Mouse (Mus musculus) intestine, embryonic 15.5 days (tissue): ENCODE measurements around the gene Pdf. TPM values are rescaled to one million over a fixed set of nuclear protein-coding genes. Genes with fewer than 3 reads are reported as not detected.
"Not testable (repeated sequence)": the region's sequence is repeated elsewhere in the genome, so short reads cannot be mapped to it uniquely, and the experiment has no call there.

Experiments
- ATAC-seq: fragments of 200-750 bp; cut with Nextera tagmentation; 2 replicates; pipeline ENCODE4 v1.8.0; 2017; ENCODE audit warnings: moderate TSS enrichment, moderate library complexity
- H3K27ac ChIP-seq: fragments of 300-500 bp; sonication (generic); 2 replicates; pipeline ENCODE4 v1.5.1; 2015; ENCODE audit warnings: mild to moderate bottlenecking, inconsistent platforms
- H3K27me3 ChIP-seq: fragments of 300-500 bp; sonication (generic); replicated peaks from 2 replicates; pipeline ENCODE4 v1.6.1; 2015; ENCODE audit warnings: inconsistent platforms
- H3K36me3 ChIP-seq: fragments of 300-500 bp; sonication (generic); 2 replicates; pipeline ENCODE4 v1.6.1; 2015; ENCODE audit warnings: inconsistent platforms
- H3K4me1 ChIP-seq: fragments of 300-500 bp; sonication (generic); replicated peaks from 2 replicates; pipeline ENCODE4 v1.6.1; 2015; ENCODE audit warnings: inconsistent platforms
- H3K4me2 ChIP-seq: fragments of 300-500 bp; sonication (generic); replicated peaks from 2 replicates; pipeline ENCODE4 v1.6.1; 2015; ENCODE audit warnings: mild to moderate bottlenecking, inconsistent platforms
- H3K4me3 ChIP-seq: fragments of 300-500 bp; sonication (generic); replicated peaks from 2 replicates; pipeline ENCODE4 v1.5.1; 2015; ENCODE audit warnings: inconsistent platforms
- H3K9ac ChIP-seq: fragments of 300-500 bp; sonication (generic); 2 replicates; pipeline ENCODE4 v1.6.1; 2015; ENCODE audit warnings: inconsistent platforms
- H3K9me3 ChIP-seq: fragments of 300-500 bp; sonication (generic); 2 replicates; pipeline ENCODE4 v1.6.1; 2016; ENCODE audit warnings: inconsistent platforms
- WGBS: fragments of 180-500 bp; shearing (Covaris S2); methylation state at CpG from one replicate; pipeline ENCODE4 v1.1.7; 2015; 5-methylcytosine and 5-hydroxymethylcytosine counted together
- polyA plus RNA-seq: library from polyadenylated mRNA; unstranded; fragments of >200 nt; fragmentation: Nextera tagmentation; extraction: Ambion mirVana; gene quantifications from 2 replicates; pipeline ENCODE4 v1.2.1, GENCODE M21; 2015

Pdf gene
- polyA plus RNA-seq, 1 experiment from 2014 or later: 52.5 TPM

GRCm38 (mm10) chr8:107031577-107032090, 16.8 kb downstream of the Pdf start:
- peak overlapping the region; percentile 99 for H3K9ac ChIP-seq
- WGBS: under 1% methylated on average over 40 of the region's 40 CpGs
- H3K4me2 ChIP-seq: peak overlapping the region; percentile 74
- ATAC-seq: no peak; the same call in 1 of the 2 replicates
- no peaks in the 10 kb centered on the region for H3K9me3 ChIP-seq
- H3K36me3 ChIP-seq: peaks cover 2% of the 10 kb centered on the region
- peaks cover 10% of the 10 kb centered on the region for H3K4me1 ChIP-seq
- H3K27ac ChIP-seq: peak overlapping the region; percentile 79
- peak overlapping the region; percentile 99 for H3K4me3 ChIP-seq
- H3K27me3 ChIP-seq: no peaks in the 10 kb centered on the region

GRCm38 (mm10) chr8:107030650-107031576, 17.5 kb downstream of the Pdf start, which contains the start of gene Vps4a:
TSS of gene Vps4a (plus strand) at chr8:107031222.
- peak within 1 kb of the TSS; percentile 79 for H3K27ac ChIP-seq
- peaks cover 10% of the 10 kb centered on the region for H3K4me1 ChIP-seq
- H3K4me3 ChIP-seq: peak within 1 kb of the TSS; percentile 99
- H3K27me3 ChIP-seq: no peaks in the 10 kb centered on the region
- WGBS: 4% methylated on average over 65 of the region's 66 CpGs
- H3K4me2 ChIP-seq: peak within 1 kb of the TSS; percentile 74
- no peaks in the 10 kb centered on the region for H3K9me3 ChIP-seq
- H3K9ac ChIP-seq: peak within 1 kb of the TSS; percentile 99
- no peaks in the 10 kb centered on the region for H3K36me3 ChIP-seq
- ATAC-seq: peak; percentile 97

- Histone ChIP-seq H3K27me3 (no peaks in the 10 kb centered on the region), H3K9ac (no peak overlapping the region), H3K9me3 (no peaks in the 10 kb centered on the region), H3K27ac (no peak overlapping the region), H3K4me3 (no peak overlapping the region), H3K4me2 (no peak overlapping the region), H3K36me3 (no peaks in the 10 kb centered on the region), H3K4me1 (peaks cover 10% of the 10 kb centered on the region)
- ATAC-seq: no peak
- 68% methylated on average over 5 of the region's 5 CpGs for WGBS
Measured at GRCm38 (mm10) chr8:107030058-107030457, 18.4 kb downstream of the Pdf start.

- Histone ChIP-seq H3K4me2 (no peak overlapping the region), H3K4me3 (no peak overlapping the region), H3K9me3 (no peaks in the 10 kb centered on the region), H3K36me3 (no peaks in the 10 kb centered on the region), H3K4me1 (peaks cover 10% of the 10 kb centered on the region), H3K27me3 (no peaks in the 10 kb centered on the region), H3K9ac (no peak overlapping the region), H3K27ac (no peak overlapping the region)
- ATAC-seq: no peak
- WGBS: 73% methylated on average over 3 of the region's 3 CpGs
Measured at GRCm38 (mm10) chr8:107029310-107029709, 19.1 kb downstream of the Pdf start.

GRCm38 (mm10) chr8:107023479-107023878, 24.9 kb downstream of the Pdf start:
- Histone ChIP-seq H3K27ac (no peak overlapping the region), H3K4me1 (no peaks in the 10 kb centered on the region)

GRCm38 (mm10) chr8:107014915-107015314, 33.5 kb downstream of the Pdf start:
- no peaks in the 10 kb centered on the region for H3K9me3 ChIP-seq
- 78% methylated on average over 1 of the region's 1 CpGs for WGBS
- no peak overlapping the region for H3K27ac ChIP-seq
- H3K4me2 ChIP-seq: no peak overlapping the region
- 0 out of 2 replicates have a peak, but pooled peaks cover 6% of the 10 kb centered on the region for H3K36me3 ChIP-seq
- H3K4me3 ChIP-seq: no peak overlapping the region
- no peaks in the 10 kb centered on the region for H3K27me3 ChIP-seq
- no peak for ATAC-seq
- no peak overlapping the region for H3K9ac ChIP-seq
- no peaks in the 10 kb centered on the region for H3K4me1 ChIP-seq

More at GRCm38 (mm10) chr8:107023479-107023878, 24.9 kb downstream of the Pdf start:
- ATAC-seq: no peak
- WGBS: 89% methylated on average over 8 of the region's 8 CpGs
- no peaks in the 10 kb centered on the region for H3K27me3 ChIP-seq
- no peak overlapping the region for H3K9ac ChIP-seq
- H3K9me3 ChIP-seq: no peaks in the 10 kb centered on the region
- H3K4me2 ChIP-seq: no peak overlapping the region
- H3K4me3 ChIP-seq: no peak overlapping the region
- no peaks in the 10 kb centered on the region for H3K36me3 ChIP-seq

GRCm38 (mm10) chr8:107012666-107013065, 35.7 kb downstream of the Pdf start:
- H3K4me1 ChIP-seq: no peaks in the 10 kb centered on the region
- H3K9ac ChIP-seq: no peak overlapping the region
- no peak overlapping the region for H3K4me2 ChIP-seq
- 89% methylated on average over 2 of the region's 2 CpGs for WGBS
- no peak for ATAC-seq
- 0 out of 2 replicates have a peak, but pooled peaks cover 12% of the 10 kb centered on the region for H3K36me3 ChIP-seq
- H3K27me3 ChIP-seq: no peaks in the 10 kb centered on the region
- H3K4me3 ChIP-seq: no peak overlapping the region
- no peaks in the 10 kb centered on the region for H3K9me3 ChIP-seq
- no peak overlapping the region for H3K27ac ChIP-seq

- 83% methylated on average over 3 of the region's 3 CpGs for WGBS
- Histone ChIP-seq H3K4me3 (no peak overlapping the region), H3K9me3 (no peaks in the 10 kb centered on the region), H3K27me3 (no peaks in the 10 kb centered on the region), H3K4me1 (no peaks in the 10 kb centered on the region), H3K27ac (no peak overlapping the region), H3K4me2 (no peak overlapping the region), H3K36me3 (0 out of 2 replicates have a peak, but pooled peaks cover 16% of the 10 kb centered on the region), H3K9ac (no peak overlapping the region)
- ATAC-seq: no peak
Measured at GRCm38 (mm10) chr8:107007795-107008194, 40.6 kb downstream of the Pdf start.

GRCm38 (mm10) chr8:107002532-107002931, 45.9 kb downstream of the Pdf start:
- no peak overlapping the region for H3K9ac ChIP-seq
- no peaks in the 10 kb centered on the region for H3K9me3 ChIP-seq
- no peak overlapping the region for H3K4me2 ChIP-seq
- 18% methylated on average over 5 of the region's 5 CpGs for WGBS
- no peak overlapping the region for H3K4me3 ChIP-seq
- no peaks in the 10 kb centered on the region for H3K4me1 ChIP-seq
- no peak overlapping the region for H3K27ac ChIP-seq
- ATAC-seq: peak; percentile 88
- H3K36me3 ChIP-seq: peaks cover 3% of the 10 kb centered on the region; the same call in 1 of the 2 replicates
- H3K27me3 ChIP-seq: no peaks in the 10 kb centered on the region

GRCm38 (mm10) chr8:106999068-106999467, 49.3 kb downstream of the Pdf start:
- H3K9ac ChIP-seq: no peak overlapping the region
- ATAC-seq: no peak
- H3K27me3 ChIP-seq: no peaks in the 10 kb centered on the region
- no peaks in the 10 kb centered on the region for H3K4me1 ChIP-seq
- no peak overlapping the region for H3K4me2 ChIP-seq
- no peak overlapping the region for H3K4me3 ChIP-seq
- H3K27ac ChIP-seq: no peak overlapping the region
- peaks cover 3% of the 10 kb centered on the region; the same call in 1 of the 2 replicates for H3K36me3 ChIP-seq
- 80% methylated on average over 1 of the region's 1 CpGs for WGBS
- H3K9me3 ChIP-seq: no peaks in the 10 kb centered on the region

- ATAC-seq: no peak
- WGBS: 88% methylated on average over 4 of the region's 4 CpGs
- H3K4me1 ChIP-seq: no peaks in the 10 kb centered on the region
- H3K27me3 ChIP-seq: no peaks in the 10 kb centered on the region
- no peak overlapping the region for H3K4me3 ChIP-seq
- no peaks in the 10 kb centered on the region for H3K9me3 ChIP-seq
- no peaks in the 10 kb centered on the region; the same call in 1 of the 2 replicates for H3K36me3 ChIP-seq
- no peak overlapping the region for H3K27ac ChIP-seq
- H3K4me2 ChIP-seq: no peak overlapping the region
- no peak overlapping the region for H3K9ac ChIP-seq
Measured at GRCm38 (mm10) chr8:106997416-106997815, 51.0 kb downstream of the Pdf start.

- not testable (repeated sequence) for H3K4me3 ChIP-seq, H3K36me3 ChIP-seq, H3K4me2 ChIP-seq, H3K27ac ChIP-seq, H3K27me3 ChIP-seq, H3K9me3 ChIP-seq, H3K4me1 ChIP-seq, ATAC-seq, H3K9ac ChIP-seq
- 87% methylated on average over 4 of the region's 4 CpGs for WGBS
Measured at GRCm38 (mm10) chr8:106996339-106996738, 52.1 kb downstream of the Pdf start.
